Mouse (Mus musculus) brain, embryonic 14.5 days (tissue): ENCODE results near the gene Ifrd2.

Source experiments
- CTCF ChIP-seq: fragments of 200-500 bp; IDR thresholded peaks from 2 replicates; pipeline ENCODE4 v1.5.1; 2012; ENCODE audit warnings: inconsistent platforms, mild to moderate bottlenecking, moderate library complexity, borderline replicate concordance; ENCODE audit not compliant: insufficient read depth, insufficient read length; ENCODE audit errors: extremely low read depth
- POLR2A ChIP-seq: fragments of 200-500 bp; IDR thresholded peaks from 2 replicates; pipeline ENCODE4 v1.6.1; 2012; ENCODE audit warnings: mild to moderate bottlenecking, inconsistent platforms, borderline replicate concordance; ENCODE audit not compliant: poor library complexity, insufficient read depth, insufficient read length, severe bottlenecking; ENCODE audit errors: extremely low read depth

- peak; percentile 16; the same call in 1 of the 2 replicates for TF ChIP-seq POLR2A
- no peak for TF ChIP-seq CTCF
Measured at GRCm38 (mm10) chr9:107541474-107542351, 45.7 kb upstream of the Ifrd2 start, which contains the start of the genes Cyb561d2 and Nprl2.
